11 mouse cellular contexts compared by ENCODE assay signal in genomic region chr10:66943875-66944274, GRCm38 (mm10).
DNase-seq lines count a peak whose midpoint lies in the region; ATAC-seq and TF ChIP-seq lines count a peak whose summit lies in the region.
"Had no signal": no experiment of that assay in that cellular context is flagged by ENCODE, and none has a peak within 500 bp of the region (broad histone marks: within the 10 kb centered on the region; RNA-seq: fewer than 3 reads in every experiment).

No protein-coding gene starts in this region.

- no peaks in the 10 kb centered on the region for H3K9me3 ChIP-seq in limb, embryonic 14.5 days (ENCODE audit: control insufficient read depth, low read length)
- H3K9me3 ChIP-seq in limb, embryonic 10.5 days (replicated peaks) = no peaks in the 10 kb centered on the region
- no peaks in the 10 kb centered on the region for H3K9me3 ChIP-seq in heart, embryonic 15.5 days (replicated peaks)
- H3K9me3 ChIP-seq in forebrain, embryonic 11.5 days (ENCODE audit: control insufficient read depth, low read length) = no peaks in the 10 kb centered on the region
- H3K9me3 ChIP-seq: liver, embryonic 13.5 days had no signal

- peak; percentile 46 to 52 for DNase-seq in cerebellum, adult 18-20 months
- no peak for DNase-seq in cerebellum, postnatal 4 days (ENCODE audit: low spot score in 2 of 2)
- peak; percentile 7 for DNase-seq in limb, embryonic 14.5 days (ENCODE audit: low spot score)
- no peak for DNase-seq in limb, embryonic 10.5 days (ENCODE audit: low spot score)
- peak; percentile 50 for DNase-seq in lung, postnatal 36 days
- DNase-seq in right cerebral cortex, postnatal 14 days = no peak
- DNase-seq in forebrain, embryonic 11.5 days (ENCODE audit: low spot score) = no peak
- DNase-seq: liver, embryonic 13.5 days; thymus, adult 18-20 months had no signal

- no peak overlapping the region for H3K4me3 ChIP-seq in limb, embryonic 14.5 days (replicated peaks; ENCODE audit: low read length)
- H3K4me3 ChIP-seq in limb, embryonic 10.5 days = no peak overlapping the region
- no peak overlapping the region for H3K4me3 ChIP-seq in heart, embryonic 15.5 days
- no peak overlapping the region for H3K4me3 ChIP-seq in forebrain, embryonic 11.5 days (ENCODE audit: low read depth, low read length)
- H3K4me3 ChIP-seq: heart, adult 2 months; liver, embryonic 13.5 days had no signal

- H3K9ac ChIP-seq in limb, embryonic 14.5 days (ENCODE audit: low read depth, low read length, severe bottlenecking) = no peak overlapping the region
- H3K9ac ChIP-seq in heart, embryonic 15.5 days = no peak overlapping the region
- H3K9ac ChIP-seq in forebrain, embryonic 11.5 days (ENCODE audit: low read length) = no peak overlapping the region
- H3K9ac ChIP-seq: liver, embryonic 13.5 days had no signal

- H3K4me2 ChIP-seq in limb, embryonic 14.5 days (replicated peaks; ENCODE audit: low read depth, low read length, severe bottlenecking) = no peak overlapping the region
- no peak overlapping the region for H3K4me2 ChIP-seq in heart, embryonic 15.5 days
- H3K4me2 ChIP-seq in forebrain, embryonic 11.5 days (ENCODE audit: low read depth, low read length, severe bottlenecking) = no peak overlapping the region
- H3K4me2 ChIP-seq: liver, embryonic 13.5 days had no signal

- WGBS in limb, embryonic 14.5 days = 72% methylated on average over 5 of the region's 5 CpGs
- WGBS in limb, embryonic 10.5 days = 73% methylated on average over 5 of the region's 5 CpGs
- 39% methylated on average over 5 of the region's 5 CpGs for WGBS in heart, embryonic 15.5 days
- 79% methylated on average over 5 of the region's 5 CpGs for WGBS in forebrain, embryonic 11.5 days

- no peak overlapping the region for H3K27ac ChIP-seq in limb, embryonic 14.5 days (replicated peaks; ENCODE audit: low read depth, low read length)
- H3K27ac ChIP-seq in limb, embryonic 10.5 days = no peak overlapping the region
- H3K27ac ChIP-seq in heart, embryonic 15.5 days = 0 out of 2 replicates have a peak overlapping the region, but pooled peaks have one; percentile 34
- no peak overlapping the region for H3K27ac ChIP-seq in forebrain, embryonic 11.5 days (ENCODE audit: low read depth, low read length)
- H3K27ac ChIP-seq: heart, adult 2 months; liver, embryonic 13.5 days had no signal

- H3K27me3 ChIP-seq in limb, embryonic 14.5 days (ENCODE audit: control insufficient read depth, insufficient read depth, low read length) = no peaks in the 10 kb centered on the region
- no peaks in the 10 kb centered on the region for H3K27me3 ChIP-seq in limb, embryonic 10.5 days (ENCODE audit: low read depth, poor library complexity, severe bottlenecking)
- no peaks in the 10 kb centered on the region for H3K27me3 ChIP-seq in heart, embryonic 15.5 days
- no peaks in the 10 kb centered on the region for H3K27me3 ChIP-seq in forebrain, embryonic 11.5 days (ENCODE audit: control insufficient read depth, insufficient read depth, low read length)
- H3K27me3 ChIP-seq: liver, embryonic 13.5 days had no signal

- TF ChIP-seq POLR2A in limb, embryonic 14.5 days (IDR thresholded peaks at IDR 0.05; ENCODE audit: borderline replicate concordance, extremely low read depth, insufficient read depth, insufficient read length) = no peak

- no peaks in the 10 kb centered on the region for H3K36me3 ChIP-seq in limb, embryonic 14.5 days (ENCODE audit: control insufficient read depth, insufficient read depth, low read length)
- no peaks in the 10 kb centered on the region for H3K36me3 ChIP-seq in limb, embryonic 10.5 days
- H3K36me3 ChIP-seq in heart, embryonic 15.5 days = no peaks in the 10 kb centered on the region
- H3K36me3 ChIP-seq in forebrain, embryonic 11.5 days (ENCODE audit: control insufficient read depth, insufficient read depth, low read length) = no peaks in the 10 kb centered on the region
- H3K36me3 ChIP-seq: liver, embryonic 13.5 days had no signal

- H3K4me1 ChIP-seq in limb, embryonic 14.5 days (ENCODE audit: control insufficient read depth, insufficient read depth, low read length) = no peaks in the 10 kb centered on the region
- no peaks in the 10 kb centered on the region for H3K4me1 ChIP-seq in limb, embryonic 10.5 days
- H3K4me1 ChIP-seq in heart, embryonic 15.5 days (replicated peaks) = 0 out of 2 replicates have a peak, but pooled peaks cover 2% of the 10 kb centered on the region
- no peaks in the 10 kb centered on the region for H3K4me1 ChIP-seq in forebrain, embryonic 11.5 days (replicated peaks; ENCODE audit: control insufficient read depth, insufficient read depth, low read length)
- H3K4me1 ChIP-seq: liver, embryonic 13.5 days had no signal

- ATAC-seq in limb, embryonic 14.5 days (ENCODE audit: low FRiP score, low read depth) = no peak
- peak; percentile 73; the same call in 1 of the 2 replicates for ATAC-seq in heart, embryonic 15.5 days (replicated peaks; ENCODE audit: insufficient number of reproducible peaks, insufficient read depth, low FRiP score, low read depth)
- ATAC-seq in forebrain, embryonic 11.5 days (replicated peaks; ENCODE audit: low FRiP score) = no peak

Comparison
In these comparisons a context has a peak if more than half of its experiments do, and no peak if none do; other contexts are left out.
1. DNase-seq: peak in cerebellum, adult 18-20 months (2 of 2), limb, embryonic 14.5 days (single experiment) and lung, postnatal 36 days (single experiment); none in cerebellum, postnatal 4 days (0 of 2), limb, embryonic 10.5 days (single experiment), right cerebral cortex, postnatal 14 days (single experiment) and forebrain, embryonic 11.5 days (single experiment).